Mouse (Mus musculus): Measurements from ENCODE around the gene Gcnt2.

DNA sequence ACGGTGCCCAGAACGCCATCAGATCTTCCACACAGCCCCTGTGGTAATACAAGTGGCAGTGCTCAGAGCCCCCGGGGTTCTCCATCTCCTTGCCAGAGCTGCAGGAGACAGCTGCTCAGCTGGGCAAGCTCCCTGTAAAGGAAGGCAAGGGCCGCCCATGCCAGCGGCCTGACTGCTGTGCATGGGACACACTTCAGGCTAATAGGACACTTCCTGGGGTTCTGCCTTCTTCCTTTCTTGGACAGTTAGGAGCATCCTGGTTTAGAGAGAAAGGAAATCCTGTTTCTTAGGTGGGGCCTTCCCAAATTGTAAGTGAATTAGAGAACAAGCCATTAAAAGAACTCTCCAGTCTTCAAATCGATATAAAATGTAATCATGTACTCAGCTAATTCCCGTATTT, 32.5 kb downstream of the Gcnt2 start:
- TF ChIP-seq CTCF (conservative IDR thresholded peaks at IDR 0.05; ENCODE audit: insufficient read depth, insufficient read length, low read depth, low read length), result no peak
- TF ChIP-seq POLR2A (IDR thresholded peaks at IDR 0.05; ENCODE audit: low read depth, low read length), result no peak
